8 mouse cellular contexts compared by ENCODE assay signal in genomic region chr11:103080323-103081091, GRCm38 (mm10). TPM values are rescaled to one million over a fixed set of nuclear protein-coding genes. Genes with fewer than 3 reads are reported as not detected.
DNase-seq lines count a peak whose midpoint lies in the region; ATAC-seq and TF ChIP-seq lines count a peak whose summit lies in the region.

No protein-coding gene starts in this region.

- no peaks in the 10 kb centered on the region for H3K9me3 ChIP-seq in intestine, postnatal 0 days (ENCODE audit: control insufficient read depth)
- H3K9me3 ChIP-seq in neural tube, embryonic 12.5 days = no peaks in the 10 kb centered on the region

- no peaks in the 10 kb centered on the region for H3K27me3 ChIP-seq in thymus, adult 2 months (ENCODE audit: control insufficient read depth, insufficient read depth, low read length)
- H3K27me3 ChIP-seq in intestine, postnatal 0 days (replicated peaks; ENCODE audit: control insufficient read depth, insufficient read depth, low read length) = peaks cover 3% of the 10 kb centered on the region; the same call in 1 of the 2 replicates
- H3K27me3 ChIP-seq in neural tube, embryonic 12.5 days (replicated peaks) = peaks cover 34% of the 10 kb centered on the region

- no peak overlapping the region for H3K27ac ChIP-seq in thymus, adult 2 months (ENCODE audit: control insufficient read depth, insufficient read depth, low read length)
- H3K27ac ChIP-seq in intestine, postnatal 0 days (ENCODE audit: low read depth, low read length) = no peak overlapping the region
- H3K27ac ChIP-seq in neural tube, embryonic 12.5 days = no peak overlapping the region

- peak overlapping the region; percentile 45 for H3K4me3 ChIP-seq in thymus, adult 2 months (ENCODE audit: control insufficient read depth, insufficient read depth, low read length)
- H3K4me3 ChIP-seq in intestine, postnatal 0 days (ENCODE audit: low read depth, low read length) = peak overlapping the region; percentile 29
- peak overlapping the region; percentile 24 for H3K4me3 ChIP-seq in neural tube, embryonic 12.5 days

- no peak overlapping the region for H3K9ac ChIP-seq in intestine, postnatal 0 days (ENCODE audit: low read depth, low read length)
- H3K9ac ChIP-seq in neural tube, embryonic 12.5 days = peak overlapping the region; percentile 40

- H3K4me2 ChIP-seq in intestine, postnatal 0 days (replicated peaks; ENCODE audit: low read depth) = peak overlapping the region; percentile 56
- peak overlapping the region; percentile 61 for H3K4me2 ChIP-seq in neural tube, embryonic 12.5 days (replicated peaks)

- peak; percentile 14; the same call in 1 of the 2 replicates for TF ChIP-seq CTCF in thymus, adult 2 months (IDR thresholded peaks at IDR 0.05; ENCODE audit: borderline replicate concordance, control insufficient read depth, extremely low read depth, insufficient read depth, low read length, poor library complexity)
- TF ChIP-seq CTCF in intestine, postnatal 0 days (IDR thresholded peaks at IDR 0.05; ENCODE audit: low read depth) = peak; percentile 58

- H3K36me3 ChIP-seq in thymus, adult 2 months (ENCODE audit: control insufficient read depth, insufficient read depth, low read length) = no peaks in the 10 kb centered on the region
- H3K36me3 ChIP-seq in intestine, postnatal 0 days (ENCODE audit: control insufficient read depth, insufficient read depth) = no peaks in the 10 kb centered on the region
- no peaks in the 10 kb centered on the region for H3K36me3 ChIP-seq in neural tube, embryonic 12.5 days

- TF ChIP-seq POLR2A in thymus, adult 2 months (IDR thresholded peaks at IDR 0.05; ENCODE audit: control insufficient read depth, extremely low read depth, insufficient read depth, low read length, poor library complexity) = no peak

- ATAC-seq in intestine, postnatal 0 days = no peak
- ATAC-seq in neural tube, embryonic 12.5 days (ENCODE audit: low FRiP score, low read depth) = no peak
- ATAC-seq in erythroblast, adult 5-6 weeks (replicated peaks; ENCODE audit: low FRiP score, poor library complexity, severe bottlenecking) = no peak

- DNase-seq in frontal cortex, postnatal 36 days (ENCODE audit: low spot score in 2 of 2) = peak; percentile 24 to 43
- DNase-seq in frontal cortex, postnatal 10 days (ENCODE audit: low spot score in 2 of 2) = no peak
- no peak for DNase-seq in thymus, adult 2 months
- DNase-seq in thymus, adult 18-20 months = no peak
- no peak for DNase-seq in urinary bladder, postnatal 25 days (ENCODE audit: low spot score)

- peaks cover 5% of the 10 kb centered on the region for H3K4me1 ChIP-seq in thymus, adult 2 months (replicated peaks; ENCODE audit: control insufficient read depth, insufficient read depth, low read length)
- H3K4me1 ChIP-seq in intestine, postnatal 0 days (replicated peaks; ENCODE audit: control insufficient read depth, insufficient read depth, low read length) = no peaks in the 10 kb centered on the region
- H3K4me1 ChIP-seq in neural tube, embryonic 12.5 days = peaks cover 10% of the 10 kb centered on the region

- WGBS in thymus, adult 2 months = 14% methylated on average over 43 of the region's 43 CpGs
- WGBS in intestine, postnatal 0 days = 6% methylated on average over 43 of the region's 43 CpGs
- 1% methylated on average over 43 of the region's 43 CpGs for WGBS in neural tube, embryonic 12.5 days

RNA-seq across cellular contexts. Expression of gene Plcd3, which starts 21.0 kb away (rescaled TPM):
- polyA plus RNA-seq in thymus, adult 2 months (2012; rRNA removed) = 3.9 and 5.4 TPM in 2 replicates
- 1.0 and 1.5 TPM in 2 replicates for polyA plus RNA-seq in intestine, postnatal 0 days (2015; fragmentation: Nextera tagmentation; extraction: Ambion mirVana)
- polyA plus RNA-seq in neural tube, embryonic 12.5 days (2016; fragmentation: Nextera tagmentation; extraction: Ambion mirVana) = 1.1 and 1.2 TPM in 2 replicates
- not detected in 2 replicates for total RNA-seq in erythroblast, adult 5-6 weeks (2015; ENCODE audit: low replicate concordance)
- 0.70 and 1.0 TPM in 2 replicates for total RNA-seq in erythroblast, adult 5-6 weeks (2017; ENCODE audit: low replicate concordance)

RNA-seq across cellular contexts. Expression of gene Acbd4, which starts 21.0 kb away (rescaled TPM):
- 28.8 and 29.5 TPM in 2 replicates for polyA plus RNA-seq in thymus, adult 2 months (2012; rRNA removed)
- polyA plus RNA-seq in intestine, postnatal 0 days (2015; fragmentation: Nextera tagmentation; extraction: Ambion mirVana) = 74.7 and 75.9 TPM in 2 replicates
- polyA plus RNA-seq in neural tube, embryonic 12.5 days (2016; fragmentation: Nextera tagmentation; extraction: Ambion mirVana) = 6.6 and 10.1 TPM in 2 replicates
- total RNA-seq in erythroblast, adult 5-6 weeks (2015; ENCODE audit: low replicate concordance) = 6.7 and 15.3 TPM in 2 replicates
- 25.0 TPM in 2 replicates for total RNA-seq in erythroblast, adult 5-6 weeks (2017; ENCODE audit: low replicate concordance)

RNA-seq across cellular contexts. Expression of gene Hexim1, which starts 35.5 kb away (rescaled TPM):
- polyA plus RNA-seq in thymus, adult 2 months (2012; rRNA removed) = 18.2 and 18.4 TPM in 2 replicates
- 4.6 and 6.0 TPM in 2 replicates for polyA plus RNA-seq in intestine, postnatal 0 days (2015; fragmentation: Nextera tagmentation; extraction: Ambion mirVana)
- 2.9 and 3.0 TPM in 2 replicates for polyA plus RNA-seq in neural tube, embryonic 12.5 days (2016; fragmentation: Nextera tagmentation; extraction: Ambion mirVana)
- 14.8 and 15.9 TPM in 2 replicates for total RNA-seq in erythroblast, adult 5-6 weeks (2015; ENCODE audit: low replicate concordance)
- total RNA-seq in erythroblast, adult 5-6 weeks (2017; ENCODE audit: low replicate concordance) = 27.9 and 36.7 TPM in 2 replicates

RNA-seq across cellular contexts. Expression of gene Hexim2, which starts 51.7 kb away (rescaled TPM):
- 4.9 and 6.9 TPM in 2 replicates for polyA plus RNA-seq in thymus, adult 2 months (2012; rRNA removed)
- polyA plus RNA-seq in intestine, postnatal 0 days (2015; fragmentation: Nextera tagmentation; extraction: Ambion mirVana) = 3.5 and 5.3 TPM in 2 replicates
- 9.9 and 12.2 TPM in 2 replicates for polyA plus RNA-seq in neural tube, embryonic 12.5 days (2016; fragmentation: Nextera tagmentation; extraction: Ambion mirVana)
- 0.96 and 3.1 TPM in 2 replicates for total RNA-seq in erythroblast, adult 5-6 weeks (2015; ENCODE audit: low replicate concordance)
- 2.4 and 9.5 TPM in 2 replicates for total RNA-seq in erythroblast, adult 5-6 weeks (2017; ENCODE audit: low replicate concordance)

RNA-seq across cellular contexts. Expression of gene Dcakd, which starts 52.4 kb away (rescaled TPM):
- polyA plus RNA-seq in thymus, adult 2 months (2012; rRNA removed) = 77.5 and 88.2 TPM in 2 replicates
- 40.4 and 45.9 TPM in 2 replicates for polyA plus RNA-seq in intestine, postnatal 0 days (2015; fragmentation: Nextera tagmentation; extraction: Ambion mirVana)
- polyA plus RNA-seq in neural tube, embryonic 12.5 days (2016; fragmentation: Nextera tagmentation; extraction: Ambion mirVana) = 150 and 170 TPM in 2 replicates
- 16.3 and 25.5 TPM in 2 replicates for total RNA-seq in erythroblast, adult 5-6 weeks (2015; ENCODE audit: low replicate concordance)
- 6.8 and 26.4 TPM in 2 replicates for total RNA-seq in erythroblast, adult 5-6 weeks (2017; ENCODE audit: low replicate concordance)

Comparison
In these comparisons a context has a peak if more than half of its experiments do, and no peak if none do; other contexts are left out.
1. DNase-seq: peak in frontal cortex, postnatal 36 days (2 of 2); none in frontal cortex, postnatal 10 days (0 of 2), thymus, adult 2 months (single experiment), thymus, adult 18-20 months (0 of 2) and urinary bladder, postnatal 25 days (single experiment).
2. Peak in every context shown above with its lines, with median percentiles within 50 percentile points of each other: H3K4me3 ChIP-seq.